Mouse (Mus musculus): ENCODE data around the gene Zfp346. TPM values are rescaled to one million over a fixed set of nuclear protein-coding genes. Genes with fewer than 3 reads are reported as not detected.

Zfp346 gene
- polyA plus RNA-seq, 1 experiment from 2014 or later: 6.9 TPM

GRCm38 (mm10) chr13:55099726-55100478 is 5.2 kb upstream of the Zfp346 start, which contains the start of gene Uimc1:
Gene Uimc1 (minus strand): TSS chr13:55100300.
- Histone ChIP-seq H3K27me3 (ENCODE audit: control insufficient read depth, insufficient read depth, low read depth, low read length) (no peaks in the 10 kb centered on the region), H3K36me3 (ENCODE audit: control insufficient read depth, insufficient read depth) (no peaks in the 10 kb centered on the region), H3K9ac (ENCODE audit: low read depth, low read length) (peak within 1 kb of the TSS; percentile 96), H3K4me3 (ENCODE audit: low read depth, low read length) (peak within 1 kb of the TSS; percentile 95), H3K27ac (ENCODE audit: low read length) (peak within 1 kb of the TSS; percentile 90), H3K4me2 (ENCODE audit: low read depth, low read length) (peak within 1 kb of the TSS; percentile 79), H3K4me1 (ENCODE audit: control insufficient read depth, low read depth, low read length) (peaks cover 13% of the 10 kb centered on the region), H3K9me3 (replicated peaks; ENCODE audit: control insufficient read depth, low read length) (no peaks in the 10 kb centered on the region)
- ATAC-seq (ENCODE audit: low read depth): peak; percentile 84
- WGBS (ENCODE audit: insufficient replicate concordance): under 1% methylated on average over 81 of the region's 81 CpGs

GRCm38 (mm10) chr13:55101627-55102026 is 3.5 kb upstream of the Zfp346 start:
- H3K36me3 ChIP-seq (ENCODE audit: control insufficient read depth, insufficient read depth): no peaks in the 10 kb centered on the region
- 87% methylated on average over 11 of the region's 11 CpGs for WGBS (ENCODE audit: insufficient replicate concordance)
- no peak overlapping the region for H3K9ac ChIP-seq (ENCODE audit: low read depth, low read length)
- no peaks in the 10 kb centered on the region for H3K9me3 ChIP-seq (replicated peaks; ENCODE audit: control insufficient read depth, low read length)
- H3K27me3 ChIP-seq (ENCODE audit: control insufficient read depth, insufficient read depth, low read depth, low read length): no peaks in the 10 kb centered on the region
- H3K4me2 ChIP-seq (ENCODE audit: low read depth, low read length): no peak overlapping the region
- H3K4me1 ChIP-seq (ENCODE audit: control insufficient read depth, low read depth, low read length): peaks cover 20% of the 10 kb centered on the region
- ATAC-seq (ENCODE audit: low read depth): no peak
- no peak overlapping the region for H3K4me3 ChIP-seq (ENCODE audit: low read depth, low read length)
- H3K27ac ChIP-seq (ENCODE audit: low read length): no peak overlapping the region

GRCm38 (mm10) chr13:55102366-55102765 is 2.7 kb upstream of the Zfp346 start:
- Histone ChIP-seq H3K4me3 (ENCODE audit: low read depth, low read length) (no peak overlapping the region), H3K27ac (ENCODE audit: low read length) (no peak overlapping the region), H3K27me3 (ENCODE audit: control insufficient read depth, insufficient read depth, low read depth, low read length) (no peaks in the 10 kb centered on the region), H3K9me3 (replicated peaks; ENCODE audit: control insufficient read depth, low read length) (no peaks in the 10 kb centered on the region), H3K36me3 (ENCODE audit: control insufficient read depth, insufficient read depth) (no peaks in the 10 kb centered on the region), H3K4me2 (ENCODE audit: low read depth, low read length) (no peak overlapping the region), H3K9ac (ENCODE audit: low read depth, low read length) (no peak overlapping the region), H3K4me1 (ENCODE audit: control insufficient read depth, low read depth, low read length) (peaks cover 24% of the 10 kb centered on the region)
- WGBS (ENCODE audit: insufficient replicate concordance): 80% methylated on average over 3 of the region's 3 CpGs
- ATAC-seq (ENCODE audit: low read depth): no peak

GRCm38 (mm10) chr13:55103351-55103750 is 1.8 kb upstream of the Zfp346 start:
- no peak overlapping the region for H3K4me2 ChIP-seq (ENCODE audit: low read depth, low read length)
- H3K4me1 ChIP-seq (ENCODE audit: control insufficient read depth, low read depth, low read length): peaks cover 24% of the 10 kb centered on the region
- no peak overlapping the region for H3K4me3 ChIP-seq (ENCODE audit: low read depth, low read length)
- no peaks in the 10 kb centered on the region for H3K27me3 ChIP-seq (ENCODE audit: control insufficient read depth, insufficient read depth, low read depth, low read length)
- no peak for ATAC-seq (ENCODE audit: low read depth)
- H3K27ac ChIP-seq (ENCODE audit: low read length): no peak overlapping the region
- no peaks in the 10 kb centered on the region; the same call in 1 of the 2 replicates for H3K36me3 ChIP-seq (ENCODE audit: control insufficient read depth, insufficient read depth)
- no peak overlapping the region for H3K9ac ChIP-seq (ENCODE audit: low read depth, low read length)
- H3K9me3 ChIP-seq (replicated peaks; ENCODE audit: control insufficient read depth, low read length): no peaks in the 10 kb centered on the region
- WGBS (ENCODE audit: insufficient replicate concordance): 49% methylated on average over 2 of the region's 2 CpGs

GRCm38 (mm10) chr13:55105953-55106691 is 1.0 kb downstream of the Zfp346 start:
- peak overlapping the region; percentile 87 for H3K4me3 ChIP-seq (ENCODE audit: low read depth, low read length)

GRCm38 (mm10) chr13:55107116-55107515 is 2.0 kb downstream of the Zfp346 start:
- Histone ChIP-seq H3K27me3 (ENCODE audit: control insufficient read depth, insufficient read depth, low read depth, low read length) (no peaks in the 10 kb centered on the region), H3K9ac (ENCODE audit: low read depth, low read length) (no peak overlapping the region), H3K9me3 (replicated peaks; ENCODE audit: control insufficient read depth, low read length) (no peaks in the 10 kb centered on the region), H3K27ac (ENCODE audit: low read length) (no peak overlapping the region), H3K4me2 (ENCODE audit: low read depth, low read length) (peak overlapping the region; percentile 82), H3K4me3 (ENCODE audit: low read depth, low read length) (no peak overlapping the region), H3K4me1 (ENCODE audit: control insufficient read depth, low read depth, low read length) (peaks cover 14% of the 10 kb centered on the region), H3K36me3 (ENCODE audit: control insufficient read depth, insufficient read depth) (no peaks in the 10 kb centered on the region; the same call in 1 of the 2 replicates)
- no peak for ATAC-seq (ENCODE audit: low read depth)
- 78% methylated on average over 4 of the region's 4 CpGs for WGBS (ENCODE audit: insufficient replicate concordance)

More at GRCm38 (mm10) chr13:55105953-55106691, 1.0 kb downstream of the Zfp346 start:
- H3K9ac ChIP-seq (ENCODE audit: low read depth, low read length): peak overlapping the region; percentile 83
- no peak for ATAC-seq (ENCODE audit: low read depth)
- no peaks in the 10 kb centered on the region for H3K27me3 ChIP-seq (ENCODE audit: control insufficient read depth, insufficient read depth, low read depth, low read length)
- peak overlapping the region; percentile 82 for H3K4me2 ChIP-seq (ENCODE audit: low read depth, low read length)
- WGBS (ENCODE audit: insufficient replicate concordance): 8% methylated on average over 8 of the region's 8 CpGs
- peak overlapping the region; percentile 76 for H3K27ac ChIP-seq (ENCODE audit: low read length)
- peaks cover 14% of the 10 kb centered on the region for H3K4me1 ChIP-seq (ENCODE audit: control insufficient read depth, low read depth, low read length)
- no peaks in the 10 kb centered on the region for H3K9me3 ChIP-seq (replicated peaks; ENCODE audit: control insufficient read depth, low read length)
- H3K36me3 ChIP-seq (ENCODE audit: control insufficient read depth, insufficient read depth): no peaks in the 10 kb centered on the region; the same call in 1 of the 2 replicates

- H3K9me3 ChIP-seq (replicated peaks; ENCODE audit: control insufficient read depth, low read length): no peaks in the 10 kb centered on the region
- no peak for ATAC-seq (ENCODE audit: low read depth)
- no peaks in the 10 kb centered on the region for H3K27me3 ChIP-seq (ENCODE audit: control insufficient read depth, insufficient read depth, low read depth, low read length)
- H3K4me3 ChIP-seq (ENCODE audit: low read depth, low read length): no peak overlapping the region
- H3K4me2 ChIP-seq (ENCODE audit: low read depth, low read length): no peak overlapping the region
- no peaks in the 10 kb centered on the region; the same call in 1 of the 2 replicates for H3K36me3 ChIP-seq (ENCODE audit: control insufficient read depth, insufficient read depth)
- peaks cover 14% of the 10 kb centered on the region for H3K4me1 ChIP-seq (ENCODE audit: control insufficient read depth, low read depth, low read length)
- H3K9ac ChIP-seq (ENCODE audit: low read depth, low read length): no peak overlapping the region
- no peak overlapping the region for H3K27ac ChIP-seq (ENCODE audit: low read length)
- 82% methylated on average over 8 of the region's 8 CpGs for WGBS (ENCODE audit: insufficient replicate concordance)
Measured at GRCm38 (mm10) chr13:55107694-55108093, 2.6 kb downstream of the Zfp346 start.

GRCm38 (mm10) chr13:55114375-55114774 is 9.3 kb downstream of the Zfp346 start:
- Histone ChIP-seq H3K36me3 (ENCODE audit: control insufficient read depth, insufficient read depth) (peaks cover 23% of the 10 kb centered on the region; the same call in 1 of the 2 replicates), H3K4me2 (ENCODE audit: low read depth, low read length) (no peak overlapping the region), H3K27ac (ENCODE audit: low read length) (no peak overlapping the region), H3K4me1 (ENCODE audit: control insufficient read depth, low read depth, low read length) (no peaks in the 10 kb centered on the region), H3K4me3 (ENCODE audit: low read depth, low read length) (no peak overlapping the region), H3K9me3 (replicated peaks; ENCODE audit: control insufficient read depth, low read length) (no peaks in the 10 kb centered on the region), H3K9ac (ENCODE audit: low read depth, low read length) (no peak overlapping the region), H3K27me3 (ENCODE audit: control insufficient read depth, insufficient read depth, low read depth, low read length) (no peaks in the 10 kb centered on the region)
- WGBS (ENCODE audit: insufficient replicate concordance): 40% methylated on average over 6 of the region's 6 CpGs
- no peak for ATAC-seq (ENCODE audit: low read depth)

- H3K27me3 ChIP-seq (ENCODE audit: control insufficient read depth, insufficient read depth, low read depth, low read length): no peaks in the 10 kb centered on the region
- no peak overlapping the region for H3K4me3 ChIP-seq (ENCODE audit: low read depth, low read length)
- H3K36me3 ChIP-seq (ENCODE audit: control insufficient read depth, insufficient read depth): peaks cover 18% of the 10 kb centered on the region
- H3K4me2 ChIP-seq (ENCODE audit: low read depth, low read length): no peak overlapping the region
- no peak overlapping the region for H3K9ac ChIP-seq (ENCODE audit: low read depth, low read length)
- ATAC-seq (ENCODE audit: low read depth): no peak
- no peak overlapping the region for H3K27ac ChIP-seq (ENCODE audit: low read length)
- WGBS (ENCODE audit: insufficient replicate concordance): 73% methylated on average over 6 of the region's 6 CpGs
- no peaks in the 10 kb centered on the region for H3K4me1 ChIP-seq (ENCODE audit: control insufficient read depth, low read depth, low read length)
- no peaks in the 10 kb centered on the region for H3K9me3 ChIP-seq (replicated peaks; ENCODE audit: control insufficient read depth, low read length)
Measured at GRCm38 (mm10) chr13:55124903-55125302, 19.8 kb downstream of the Zfp346 start.
